Mouse (Mus musculus) midbrain, embryonic 14.5 days (tissue): ENCODE data around the gene S100a13. TPM values are rescaled to one million over a fixed set of nuclear protein-coding genes. Genes with fewer than 3 reads are reported as not detected.
A peak's percentile ranks its signal among the peaks of the same experiment; 100 is the strongest.

Experiments used
- ATAC-seq: fragments of 200-750 bp; cut with Nextera tagmentation; 2 replicates; pipeline ENCODE4 v1.8.0; 2017; ENCODE audit warnings: moderate number of reproducible peaks, moderate library complexity; ENCODE audit not compliant: low FRiP score, low TSS enrichment
- DNase-seq: peaks from one replicate; pipeline ENCODE4 v3.0.0-alpha.2; 2015
- H3K27ac ChIP-seq: fragments of 300-500 bp; sonication (generic); replicated peaks from 2 replicates; pipeline ENCODE4 v1.5.1; 2014; ENCODE audit warnings: mild to moderate bottlenecking, low read depth, low read length, moderate library complexity
- H3K27me3 ChIP-seq: fragments of 300-500 bp; sonication (generic); 2 replicates; pipeline ENCODE4 v1.6.1; 2014; ENCODE audit warnings: low read length, control low read depth, mixed read lengths; ENCODE audit not compliant: control insufficient read depth, insufficient read depth
- H3K36me3 ChIP-seq: fragments of 300-500 bp; sonication (generic); 2 replicates; pipeline ENCODE4 v1.6.1; 2014; ENCODE audit warnings: low read length, control low read depth; ENCODE audit not compliant: control insufficient read depth, insufficient read depth
- H3K4me1 ChIP-seq: fragments of 300-500 bp; sonication (generic); 2 replicates; pipeline ENCODE4 v1.6.1; 2014; ENCODE audit warnings: mild to moderate bottlenecking, antibody characterized with exemption, low read length, control low read depth; ENCODE audit not compliant: control insufficient read depth, insufficient read depth
- H3K4me2 ChIP-seq: fragments of 300-500 bp; sonication (generic); 2 replicates; pipeline ENCODE4 v1.6.1; 2014; ENCODE audit warnings: mild to moderate bottlenecking, low read length, moderate library complexity
- H3K4me3 ChIP-seq: fragments of 300-500 bp; sonication (generic); replicated peaks from 2 replicates; pipeline ENCODE4 v1.5.1; 2014; ENCODE audit warnings: low read depth, low read length
- H3K9ac ChIP-seq: fragments of 300-500 bp; sonication (generic); replicated peaks from 2 replicates; pipeline ENCODE4 v1.6.1; 2014; ENCODE audit warnings: mild to moderate bottlenecking, low read length, moderate library complexity
- H3K9me3 ChIP-seq: fragments of 300-500 bp; sonication (generic); 2 replicates; pipeline ENCODE4 v1.6.1; 2016; ENCODE audit warnings: low read length, control low read depth, mixed read lengths; ENCODE audit not compliant: control insufficient read depth
- WGBS: fragments of 180-500 bp; shearing (Covaris S2); extraction: QIAGEN DNeasy Blood & Tissue Kit; methylation state at CpG from one replicate; pipeline ENCODE4 v1.1.7; 2014; 5-methylcytosine and 5-hydroxymethylcytosine counted together
- polyA plus RNA-seq: library from polyadenylated mRNA; unstranded; fragments of >200 nt; fragmentation: Nextera tagmentation; extraction: Ambion mirVana; gene quantifications from 2 replicates; pipeline ENCODE4 v1.2.1, GENCODE M21; 2014

S100a13 gene
- polyA plus RNA-seq, result 5.9 and 8.0 TPM in 2 replicates

DNA sequence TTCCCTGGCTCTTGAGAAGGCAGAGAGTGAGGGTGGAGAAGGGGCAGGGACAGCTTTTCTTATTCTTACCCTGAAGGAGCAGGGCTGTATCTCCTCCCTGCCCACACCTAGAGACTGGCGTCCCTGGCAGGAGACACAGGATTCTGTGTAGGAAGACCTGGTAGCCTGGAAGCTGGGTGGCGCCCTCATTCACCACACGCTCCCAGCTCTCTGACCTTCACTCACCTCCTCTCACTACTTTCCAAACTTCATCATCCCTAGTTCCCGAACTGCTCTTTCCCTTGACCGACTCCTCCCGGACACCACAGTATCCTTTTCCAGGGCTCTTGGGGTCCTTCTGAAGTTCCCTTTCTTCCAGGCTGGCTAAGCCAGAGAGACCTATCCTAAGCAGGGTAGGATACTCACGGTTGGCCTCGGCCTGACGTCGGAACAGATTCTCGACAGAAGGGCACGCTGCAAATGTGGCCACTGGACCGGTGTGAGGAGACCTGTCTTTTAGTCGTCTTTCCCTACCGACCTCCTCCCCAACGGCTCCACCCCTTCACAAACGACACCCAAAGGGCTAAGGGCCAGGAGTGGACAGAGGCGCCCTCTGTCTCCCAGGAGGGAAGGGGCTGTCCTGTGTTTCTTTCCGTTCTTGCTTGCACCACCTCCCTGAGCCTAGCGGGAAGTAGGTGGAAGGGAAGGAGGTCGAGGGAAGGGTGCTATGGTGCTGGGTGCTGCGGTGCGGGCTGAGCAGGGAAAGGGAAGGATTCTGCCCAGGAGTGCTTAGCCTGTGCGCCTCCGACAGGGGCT lies at the start of gene S100a13, which contains the start of gene S100a1:
TSS of gene S100a13 (plus strand) at position 640 of the 795 bp plus-strand sequence.
TSS of gene S100a1 (minus strand) at position 597 of the 795 bp plus-strand sequence.
- 5% methylated on average over 25 of the region's 25 CpGs for WGBS
- Histone ChIP-seq H3K4me3 (peak within 1 kb of the TSS; percentile 31), H3K36me3 (no peaks in the 10 kb centered on the region), H3K27ac (no peak within 1 kb of the TSS), H3K9me3 (no peaks in the 10 kb centered on the region), H3K9ac (peak within 1 kb of the TSS; percentile 23; the same call in 1 of the 2 replicates), H3K27me3 (peaks cover 29% of the 10 kb centered on the region), H3K4me1 (no peaks in the 10 kb centered on the region), H3K4me2 (peak within 1 kb of the TSS; percentile 57)
- ATAC-seq (no peak), DNase-seq (no peak)

DNA sequence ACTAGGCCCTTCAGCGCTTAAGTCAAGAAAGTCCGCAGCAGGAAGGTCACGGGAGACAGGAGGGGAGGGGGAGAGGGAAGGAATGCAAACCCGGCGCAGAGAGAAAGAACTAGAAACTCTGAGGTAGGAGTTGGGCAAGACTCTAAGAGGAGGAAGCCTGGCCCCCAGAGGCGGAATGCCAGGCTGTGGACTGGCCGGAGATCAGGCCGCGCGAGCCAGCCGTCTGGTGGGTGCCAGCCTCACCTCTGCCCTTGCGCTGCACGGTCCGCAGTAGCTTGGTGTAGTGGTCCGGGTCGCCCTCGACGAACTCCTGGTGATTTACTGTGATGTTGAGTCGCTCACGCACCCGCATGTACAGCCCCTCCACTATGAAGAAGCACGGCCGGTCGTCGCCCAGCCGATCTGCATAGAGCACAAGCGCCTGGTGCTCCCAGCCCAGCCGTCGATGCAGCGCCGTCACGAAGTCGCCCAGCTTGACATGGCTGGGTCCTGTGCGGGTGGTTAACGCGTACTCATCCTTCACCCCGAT lies 49.6 kb upstream of the S100a13 start:
- peaks cover 8% of the 10 kb centered on the region; the same call in 1 of the 2 replicates for H3K4me1 ChIP-seq
- H3K9me3 ChIP-seq, result no peaks in the 10 kb centered on the region
- peak overlapping the region; percentile 45; the same call in 1 of the 2 replicates for H3K9ac ChIP-seq
- no peaks in the 10 kb centered on the region for H3K36me3 ChIP-seq
- no peak for ATAC-seq
- 13% methylated on average over 37 of the region's 37 CpGs for WGBS
- peak overlapping the region; percentile 88 for H3K4me2 ChIP-seq
- no peak overlapping the region for H3K27ac ChIP-seq
- DNase-seq, result no peak
- H3K27me3 ChIP-seq, result peaks cover 45% of the 10 kb centered on the region
- peak overlapping the region; percentile 50 for H3K4me3 ChIP-seq

DNA sequence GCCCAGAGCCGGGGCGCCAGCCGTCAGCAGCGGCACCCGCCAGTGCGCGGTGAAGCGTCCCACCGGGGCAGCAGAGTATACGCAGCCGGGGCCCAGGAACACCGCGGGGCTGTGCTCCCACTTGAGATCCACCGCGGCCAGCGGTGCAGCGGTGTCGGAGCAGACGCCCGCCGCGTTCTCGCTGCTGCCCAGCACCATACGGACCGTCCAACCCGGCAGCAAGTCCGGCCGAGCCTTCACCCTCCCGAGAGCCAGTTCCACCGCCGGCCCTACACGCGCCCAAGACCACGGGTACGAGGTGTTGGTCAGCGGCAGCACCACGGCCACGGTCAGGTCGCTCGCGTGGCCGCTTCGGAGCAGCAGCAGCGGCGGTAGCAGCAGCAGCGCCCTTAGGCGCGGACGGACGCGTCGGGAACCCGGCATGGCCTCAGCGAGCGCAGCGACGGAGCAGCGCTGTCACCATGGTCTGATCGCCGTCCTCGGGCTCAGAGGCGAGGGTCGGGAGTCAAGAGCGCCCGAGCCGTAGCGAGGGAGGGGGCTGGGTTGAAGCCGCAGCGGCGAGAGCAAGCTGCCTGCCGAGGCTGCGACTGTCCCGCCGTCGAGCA lies 49.1 kb upstream of the S100a13 start:
- DNase-seq, result peak; percentile 57
- Histone ChIP-seq H3K9me3 (no peaks in the 10 kb centered on the region), H3K4me2 (peak overlapping the region; percentile 88), H3K36me3 (no peaks in the 10 kb centered on the region), H3K27ac (no peak overlapping the region), H3K27me3 (peaks cover 45% of the 10 kb centered on the region), H3K9ac (peak overlapping the region; percentile 45), H3K4me1 (peaks cover 8% of the 10 kb centered on the region; the same call in 1 of the 2 replicates), H3K4me3 (peak overlapping the region; percentile 50)
- under 1% methylated on average over 74 of the region's 75 CpGs for WGBS
- ATAC-seq, result 0 out of 2 replicates have a peak, but pooled peaks have one; percentile 29

DNA sequence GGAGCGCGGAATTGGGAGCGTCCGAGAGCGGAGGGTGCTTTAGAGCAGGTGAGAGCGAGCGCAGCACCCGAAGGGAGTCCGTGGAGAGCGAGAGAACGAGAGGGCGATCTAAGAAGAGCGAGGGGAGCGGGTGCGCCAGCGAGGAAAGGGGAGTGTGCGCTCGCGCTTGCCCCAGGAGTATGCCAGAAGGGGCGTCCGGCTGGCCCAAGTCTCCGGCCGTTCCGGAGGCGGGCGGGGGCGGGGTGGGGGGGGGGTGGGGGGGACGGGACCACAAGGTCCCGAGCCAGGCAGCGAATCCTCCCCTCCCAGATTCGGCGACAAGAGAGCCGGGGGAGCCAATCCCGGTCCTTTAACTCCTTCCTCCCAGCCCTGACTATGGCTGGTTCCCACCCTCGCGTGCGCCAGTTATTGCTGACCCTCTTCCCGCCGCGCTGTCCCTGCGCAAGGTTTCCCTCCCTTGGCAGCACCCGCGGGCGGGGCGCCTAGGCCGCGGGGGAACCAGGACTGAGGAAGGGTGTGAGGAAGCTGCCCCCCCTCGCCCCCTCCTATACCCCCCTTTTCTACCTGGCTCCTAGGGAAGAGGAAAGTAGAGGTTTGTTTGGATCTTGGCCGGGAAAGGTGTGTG lies 48.4 kb upstream of the S100a13 start, which contains the start of gene Npr1:
TSS of gene Npr1 (minus strand) at position 181 of the 625 bp plus-strand sequence.
- DNase-seq (peak; percentile 50), ATAC-seq (peak; percentile 26; the same call in 1 of the 2 replicates)
- Histone ChIP-seq H3K27ac (no peak within 1 kb of the TSS), H3K4me2 (peak within 1 kb of the TSS; percentile 88), H3K36me3 (no peaks in the 10 kb centered on the region), H3K9ac (peak within 1 kb of the TSS; percentile 45), H3K4me1 (peaks cover 8% of the 10 kb centered on the region; the same call in 1 of the 2 replicates), H3K27me3 (peaks cover 45% of the 10 kb centered on the region), H3K4me3 (peak within 1 kb of the TSS; percentile 50), H3K9me3 (no peaks in the 10 kb centered on the region)
- WGBS, result under 1% methylated on average over 37 of the region's 49 CpGs

DNA sequence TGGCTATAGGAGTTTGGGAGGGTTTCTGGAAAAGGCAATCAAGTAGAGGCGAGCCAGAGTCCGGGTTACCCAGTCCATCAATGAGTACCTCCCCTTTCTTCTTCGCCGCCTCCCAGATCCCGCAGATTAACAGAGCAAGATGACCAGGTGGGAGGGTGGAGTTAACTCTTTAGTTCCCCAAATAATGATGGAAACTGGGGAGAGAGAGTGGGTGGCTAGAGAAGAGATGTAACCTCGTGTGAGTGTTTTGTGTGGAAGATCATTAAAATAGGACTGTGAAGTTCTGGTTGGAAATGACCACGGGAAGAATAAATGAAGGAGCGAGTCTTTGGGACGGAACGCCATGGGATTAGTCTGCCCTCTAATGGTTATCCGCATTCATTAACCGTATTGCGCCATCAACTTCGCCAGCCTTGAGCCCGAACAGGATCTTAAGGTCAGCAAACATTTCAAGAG lies 47.9 kb upstream of the S100a13 start:
- Histone ChIP-seq H3K4me1 (peaks cover 8% of the 10 kb centered on the region; the same call in 1 of the 2 replicates), H3K27ac (no peak overlapping the region), H3K36me3 (no peaks in the 10 kb centered on the region), H3K4me2 (peak overlapping the region; percentile 88), H3K9ac (peak overlapping the region; percentile 45; the same call in 1 of the 2 replicates), H3K4me3 (peak overlapping the region; percentile 50), H3K9me3 (no peaks in the 10 kb centered on the region), H3K27me3 (peaks cover 45% of the 10 kb centered on the region)
- WGBS, result under 1% methylated on average over 15 of the region's 15 CpGs
- ATAC-seq (peak; percentile 43; the same call in 1 of the 2 replicates), DNase-seq (peak; percentile 86)

DNA sequence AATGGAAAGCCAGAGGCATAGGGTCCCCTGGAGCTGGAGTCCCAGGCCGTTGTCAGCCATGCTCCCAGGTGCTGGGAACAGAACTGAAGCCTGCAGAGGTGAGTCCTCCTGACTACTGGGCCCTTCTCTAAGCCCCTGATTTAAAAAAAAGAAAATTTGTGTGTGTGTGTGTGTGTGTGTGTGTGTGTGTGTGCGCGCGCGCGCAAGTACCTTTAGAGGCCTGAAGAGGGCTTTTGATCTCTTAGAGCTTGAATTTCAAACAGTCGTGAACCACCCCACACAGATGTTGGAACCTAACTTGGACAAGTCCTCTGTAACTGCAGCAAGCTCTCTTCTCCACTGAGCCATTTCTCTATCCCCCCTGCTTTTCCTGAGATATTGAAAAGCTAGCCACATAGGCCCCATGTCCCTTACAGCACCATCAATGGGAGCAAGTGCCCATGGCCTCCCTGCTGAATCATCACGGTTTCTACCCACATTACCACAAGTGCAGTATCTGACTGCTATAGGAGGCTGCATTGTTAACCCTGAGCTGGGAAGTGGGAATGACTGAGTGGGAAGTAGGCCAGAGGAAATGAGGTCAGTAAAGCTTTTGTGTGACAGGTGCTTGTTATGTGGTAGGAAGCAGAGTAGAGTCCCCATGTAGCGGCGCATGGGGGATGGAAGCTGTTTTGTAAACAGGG lies 46.5 kb upstream of the S100a13 start:
- Histone ChIP-seq H3K27ac (no peak overlapping the region), H3K4me1 (peaks cover 8% of the 10 kb centered on the region; the same call in 1 of the 2 replicates), H3K9ac (no peak overlapping the region), H3K4me3 (no peak overlapping the region), H3K36me3 (no peaks in the 10 kb centered on the region), H3K4me2 (no peak overlapping the region), H3K27me3 (peaks cover 36% of the 10 kb centered on the region), H3K9me3 (no peaks in the 10 kb centered on the region)
- DNase-seq (no peak), ATAC-seq (no peak)
- 97% methylated on average over 10 of the region's 10 CpGs for WGBS

DNA sequence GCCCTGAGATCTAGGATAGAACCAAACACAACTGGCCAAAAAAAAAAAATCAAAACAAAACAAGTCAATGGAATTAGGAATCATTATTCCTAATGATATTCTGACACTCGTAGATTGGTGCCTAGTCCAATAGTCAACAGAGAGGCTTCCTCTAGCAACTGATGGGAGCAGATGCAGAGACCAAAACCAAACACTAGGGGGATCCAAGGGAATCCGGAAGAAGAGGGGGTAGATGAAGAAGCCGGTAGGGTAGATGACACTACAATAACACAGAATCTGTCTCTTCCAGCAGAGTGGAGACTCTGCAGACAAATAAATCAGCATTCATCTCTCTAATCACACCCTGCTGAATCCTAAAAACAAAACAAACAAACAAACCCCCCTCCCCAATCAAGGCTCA lies 42.0 kb upstream of the S100a13 start:
- no peak overlapping the region for H3K4me2 ChIP-seq
- peaks cover 5% of the 10 kb centered on the region for H3K4me1 ChIP-seq
- H3K27me3 ChIP-seq, result no peaks in the 10 kb centered on the region
- 29% methylated on average over 3 of the region's 3 CpGs for WGBS
- no peaks in the 10 kb centered on the region for H3K9me3 ChIP-seq
- H3K36me3 ChIP-seq, result no peaks in the 10 kb centered on the region
- ATAC-seq, result no peak
- H3K27ac ChIP-seq, result no peak overlapping the region
- H3K4me3 ChIP-seq, result no peak overlapping the region
- H3K9ac ChIP-seq, result no peak overlapping the region
- peak; percentile 40 for DNase-seq
